Mouse (Mus musculus): ENCODE data around the gene Eno2.

The Eno2 gene

DNA sequence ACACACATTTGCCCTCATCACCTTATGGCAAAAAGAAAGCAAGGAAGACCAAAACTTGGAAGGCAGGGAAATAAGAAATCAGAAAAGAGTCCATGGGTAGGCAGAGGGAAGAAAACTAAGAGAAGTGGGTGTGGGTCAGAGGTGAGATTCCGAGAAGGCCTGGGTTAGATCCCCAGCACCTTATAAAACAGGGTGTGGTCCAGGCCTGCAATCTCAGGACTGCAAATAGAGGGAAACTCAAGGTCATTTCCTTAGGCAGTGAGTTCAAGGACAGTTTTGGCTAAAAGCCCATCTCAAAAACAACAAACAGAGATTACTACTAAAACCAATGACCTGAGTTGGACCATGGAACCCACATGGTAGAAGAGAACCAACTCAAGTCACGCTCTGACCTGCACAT is 15.6 kb downstream of the Eno2 start:
- peaks cover 15% of the 10 kb centered on the region for H3K36me3 ChIP-seq (ENCODE audit: insufficient read depth, low read length)
- peaks cover 73% of the 10 kb centered on the region for H3K4me1 ChIP-seq (replicated peaks; ENCODE audit: low read depth, low read length)
- no peaks in the 10 kb centered on the region for H3K9me3 ChIP-seq (ENCODE audit: low read length)
- TF ChIP-seq CTCF (conservative IDR thresholded peaks at IDR 0.05; ENCODE audit: low read length) (no peak), POU5F1 (IDR thresholded peaks at IDR 0.05; ENCODE audit: borderline replicate concordance, low read length) (no peak), NANOG (IDR thresholded peaks at IDR 0.05; ENCODE audit: borderline replicate concordance, low read length) (no peak)
- 0 out of 2 replicates have a peak overlapping the region, but pooled peaks have one; percentile 5 for H3K4me3 ChIP-seq (replicated peaks; ENCODE audit: low read length)
- H3K27me3 ChIP-seq (ENCODE audit: insufficient read depth, low read length): peaks cover 16% of the 10 kb centered on the region

DNA sequence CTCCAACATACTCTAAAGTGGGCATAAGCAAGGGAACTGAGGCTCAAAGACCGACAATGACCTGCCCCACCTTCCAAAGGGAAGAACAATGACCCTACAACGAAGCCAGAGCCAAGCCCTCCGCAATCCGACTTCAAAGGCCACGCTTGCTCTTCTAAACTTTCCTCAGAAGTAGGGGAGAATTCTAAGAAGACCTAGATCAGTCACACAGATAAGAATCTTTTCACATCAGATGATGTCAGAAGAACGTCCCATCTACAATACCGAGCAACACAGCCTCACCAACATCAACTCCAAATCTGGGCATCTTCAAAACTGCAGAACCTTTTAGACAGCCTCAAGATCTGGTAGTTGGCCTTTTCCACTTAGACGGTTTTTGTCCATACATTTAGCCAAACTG is 19.1 kb downstream of the Eno2 start:
- Histone ChIP-seq H3K4me1 (replicated peaks; ENCODE audit: low read depth, low read length) (peaks cover 78% of the 10 kb centered on the region), H3K36me3 (ENCODE audit: insufficient read depth, low read length) (peaks cover 29% of the 10 kb centered on the region)
- TF ChIP-seq NANOG (IDR thresholded peaks at IDR 0.05; ENCODE audit: borderline replicate concordance, low read length): no peak
- TF ChIP-seq POU5F1 (IDR thresholded peaks at IDR 0.05; ENCODE audit: borderline replicate concordance, low read length): no peak
- no peak for TF ChIP-seq CTCF (conservative IDR thresholded peaks at IDR 0.05; ENCODE audit: low read length)

DNA sequence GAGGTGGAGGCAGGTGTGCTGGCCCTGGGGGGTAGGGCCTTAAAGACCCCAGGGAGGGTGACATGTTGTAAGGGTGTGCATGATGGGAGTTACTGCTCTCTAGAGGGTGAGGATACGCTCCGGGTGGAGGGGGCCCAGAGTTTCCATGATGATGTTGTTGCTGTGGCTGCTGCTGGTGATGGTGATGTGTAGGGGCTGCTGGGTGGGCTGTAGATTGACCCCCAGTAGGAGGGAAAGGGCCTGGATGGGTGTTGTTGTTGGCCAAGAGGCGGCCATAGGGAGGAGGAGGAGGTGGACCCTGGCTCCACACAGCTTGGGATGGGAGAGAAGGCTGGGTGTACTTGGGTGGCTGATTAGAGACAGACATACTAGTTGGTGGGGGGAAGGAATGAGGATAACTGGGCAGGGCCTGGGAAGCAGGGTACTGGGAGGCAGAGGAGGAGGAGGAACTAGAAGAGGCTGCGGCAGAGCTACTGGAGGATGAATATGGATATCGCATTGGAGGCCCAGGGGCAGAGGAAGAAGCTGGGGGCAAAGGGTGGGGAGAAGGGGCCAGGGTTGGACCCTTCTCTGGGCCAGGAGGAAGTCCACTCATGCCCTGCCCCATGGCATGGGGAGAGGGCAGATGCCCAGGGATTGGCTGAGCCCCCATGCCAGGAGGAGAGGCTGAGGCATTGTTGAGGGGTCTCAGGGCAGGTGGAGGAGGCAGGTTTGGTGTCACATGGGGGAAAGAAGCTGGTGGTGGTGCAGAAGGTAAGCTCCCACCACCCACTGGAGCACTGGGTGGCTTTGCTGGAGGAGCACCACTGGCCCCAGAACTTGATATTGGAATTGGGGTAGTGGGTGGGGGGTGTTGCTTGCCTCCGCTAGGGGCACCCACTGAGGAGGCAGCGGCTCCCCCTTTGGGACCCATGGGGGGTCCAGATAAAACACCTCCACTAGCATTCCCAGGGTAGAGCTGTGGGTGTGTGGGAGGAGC is 22.5 kb downstream of the Eno2 start:
- peaks cover 11% of the 10 kb centered on the region for H3K27me3 ChIP-seq (ENCODE audit: insufficient read depth, low read length)
- H3K4me1 ChIP-seq (replicated peaks; ENCODE audit: low read depth, low read length): peaks cover 77% of the 10 kb centered on the region
- H3K4me3 ChIP-seq (replicated peaks; ENCODE audit: low read length): peak overlapping the region; percentile 82
- peaks cover 50% of the 10 kb centered on the region for H3K36me3 ChIP-seq (ENCODE audit: insufficient read depth, low read length)
- H3K9me3 ChIP-seq (ENCODE audit: low read length): no peaks in the 10 kb centered on the region
- TF ChIP-seq POU5F1 (IDR thresholded peaks at IDR 0.05; ENCODE audit: borderline replicate concordance, low read length) (no peak), CTCF (conservative IDR thresholded peaks at IDR 0.05; ENCODE audit: low read length) (no peak), NANOG (IDR thresholded peaks at IDR 0.05; ENCODE audit: borderline replicate concordance, low read length) (no peak)

More for the DNA sequence above, 19.1 kb downstream of the Eno2 start:
- Histone ChIP-seq H3K4me3 (replicated peaks; ENCODE audit: low read length) (no peak overlapping the region), H3K9me3 (ENCODE audit: low read length) (no peaks in the 10 kb centered on the region), H3K27me3 (ENCODE audit: insufficient read depth, low read length) (peaks cover 11% of the 10 kb centered on the region)

GRCm38 (mm10) chr6:124746296-124746605 is 23.2 kb downstream of the Eno2 start:
- Histone ChIP-seq H3K4me3 (replicated peaks; ENCODE audit: low read length) (peak overlapping the region; percentile 82), H3K27me3 (ENCODE audit: insufficient read depth, low read length) (peaks cover 11% of the 10 kb centered on the region), H3K9me3 (ENCODE audit: low read length) (no peaks in the 10 kb centered on the region), H3K4me1 (replicated peaks; ENCODE audit: low read depth, low read length) (peaks cover 82% of the 10 kb centered on the region), H3K36me3 (ENCODE audit: insufficient read depth, low read length) (peaks cover 50% of the 10 kb centered on the region)
- TF ChIP-seq CTCF (conservative IDR thresholded peaks at IDR 0.05; ENCODE audit: low read length): no peak
- TF ChIP-seq NANOG (IDR thresholded peaks at IDR 0.05; ENCODE audit: borderline replicate concordance, low read length): no peak
- TF ChIP-seq POU5F1 (IDR thresholded peaks at IDR 0.05; ENCODE audit: borderline replicate concordance, low read length): no peak

GRCm38 (mm10) chr6:124745490-124746295 is 23.8 kb downstream of the Eno2 start:
- Histone ChIP-seq H3K27me3 (ENCODE audit: insufficient read depth, low read length) (peaks cover 11% of the 10 kb centered on the region), H3K36me3 (ENCODE audit: insufficient read depth, low read length) (peaks cover 50% of the 10 kb centered on the region), H3K9me3 (ENCODE audit: low read length) (no peaks in the 10 kb centered on the region), H3K4me1 (replicated peaks; ENCODE audit: low read depth, low read length) (peaks cover 82% of the 10 kb centered on the region), H3K4me3 (replicated peaks; ENCODE audit: low read length) (peak overlapping the region; percentile 82)
- no peak for TF ChIP-seq POU5F1 (IDR thresholded peaks at IDR 0.05; ENCODE audit: borderline replicate concordance, low read length)
- no peak for TF ChIP-seq CTCF (conservative IDR thresholded peaks at IDR 0.05; ENCODE audit: low read length)
- TF ChIP-seq NANOG (IDR thresholded peaks at IDR 0.05; ENCODE audit: borderline replicate concordance, low read length): no peak

DNA sequence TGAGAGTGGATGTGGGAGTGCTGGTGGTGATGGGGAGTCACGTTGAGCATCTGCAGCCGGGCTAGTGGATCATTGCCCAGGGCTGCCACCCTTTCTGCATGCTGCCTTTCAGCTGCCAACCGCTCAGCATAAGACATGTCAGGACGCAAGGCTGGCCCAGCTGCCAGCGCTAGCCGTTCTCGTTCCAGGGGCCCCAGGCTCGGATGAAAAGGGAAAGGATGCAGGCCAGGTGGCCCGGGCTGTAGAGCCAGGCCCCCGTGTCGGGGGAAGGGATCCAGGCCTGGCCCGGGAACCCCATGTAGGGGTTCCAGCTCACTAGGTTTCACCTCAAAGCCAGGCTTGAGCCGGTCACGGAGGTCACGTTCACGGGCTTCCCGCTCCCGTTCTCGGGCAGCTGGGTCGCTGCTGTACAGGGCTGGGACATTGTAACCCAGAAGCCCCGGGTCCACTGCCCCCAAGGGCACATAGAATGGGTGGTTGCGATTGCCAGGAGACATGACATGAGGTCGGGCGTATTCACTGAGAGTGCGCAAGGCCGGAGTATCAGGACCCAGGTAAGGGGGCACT is 24.6 kb downstream of the Eno2 start:
- peak overlapping the region; percentile 82 for H3K4me3 ChIP-seq (replicated peaks; ENCODE audit: low read length)
- H3K4me1 ChIP-seq (replicated peaks; ENCODE audit: low read depth, low read length): peaks cover 80% of the 10 kb centered on the region
- TF ChIP-seq CTCF (conservative IDR thresholded peaks at IDR 0.05; ENCODE audit: low read length) (no peak), POU5F1 (IDR thresholded peaks at IDR 0.05; ENCODE audit: borderline replicate concordance, low read length) (no peak), NANOG (IDR thresholded peaks at IDR 0.05; ENCODE audit: borderline replicate concordance, low read length) (no peak)
- no peaks in the 10 kb centered on the region for H3K9me3 ChIP-seq (ENCODE audit: low read length)
- peaks cover 45% of the 10 kb centered on the region for H3K36me3 ChIP-seq (ENCODE audit: insufficient read depth, low read length)
- peaks cover 7% of the 10 kb centered on the region for H3K27me3 ChIP-seq (ENCODE audit: insufficient read depth, low read length)

- H3K4me3 ChIP-seq (replicated peaks; ENCODE audit: low read length): no peak overlapping the region
- no peaks in the 10 kb centered on the region for H3K9me3 ChIP-seq (ENCODE audit: low read length)
- H3K27me3 ChIP-seq (ENCODE audit: insufficient read depth, low read length): peaks cover 7% of the 10 kb centered on the region
- no peak for TF ChIP-seq NANOG (IDR thresholded peaks at IDR 0.05; ENCODE audit: borderline replicate concordance, low read length)
- no peak for TF ChIP-seq POU5F1 (IDR thresholded peaks at IDR 0.05; ENCODE audit: borderline replicate concordance, low read length)
- TF ChIP-seq CTCF (conservative IDR thresholded peaks at IDR 0.05; ENCODE audit: low read length): no peak
- peaks cover 80% of the 10 kb centered on the region for H3K4me1 ChIP-seq (replicated peaks; ENCODE audit: low read depth, low read length)
- H3K36me3 ChIP-seq (ENCODE audit: insufficient read depth, low read length): peaks cover 35% of the 10 kb centered on the region
Observed at GRCm38 (mm10) chr6:124743647-124744046, 25.8 kb downstream of the Eno2 start.

All from E14TG2a.4 (cell line).